Mouse (Mus musculus): ENCODE results near the gene Lrrc2.

The Lrrc2 gene

GRCm38 (mm10) chr9:110951397-110951796 is at the start of gene Lrrc2:
Lrrc2 (plus strand) TSS chr9:110951545.
- no peak for DNase-seq (ENCODE audit: low spot score)

GRCm38 (mm10) chr9:110902271-110902670 is 49.1 kb upstream of the Lrrc2 start:
- no peak for DNase-seq (ENCODE audit: low spot score)

GRCm38 (mm10) chr9:110907201-110907837 is 44.0 kb upstream of the Lrrc2 start:
- peak; percentile 85 for DNase-seq (ENCODE audit: low spot score)

DNA sequence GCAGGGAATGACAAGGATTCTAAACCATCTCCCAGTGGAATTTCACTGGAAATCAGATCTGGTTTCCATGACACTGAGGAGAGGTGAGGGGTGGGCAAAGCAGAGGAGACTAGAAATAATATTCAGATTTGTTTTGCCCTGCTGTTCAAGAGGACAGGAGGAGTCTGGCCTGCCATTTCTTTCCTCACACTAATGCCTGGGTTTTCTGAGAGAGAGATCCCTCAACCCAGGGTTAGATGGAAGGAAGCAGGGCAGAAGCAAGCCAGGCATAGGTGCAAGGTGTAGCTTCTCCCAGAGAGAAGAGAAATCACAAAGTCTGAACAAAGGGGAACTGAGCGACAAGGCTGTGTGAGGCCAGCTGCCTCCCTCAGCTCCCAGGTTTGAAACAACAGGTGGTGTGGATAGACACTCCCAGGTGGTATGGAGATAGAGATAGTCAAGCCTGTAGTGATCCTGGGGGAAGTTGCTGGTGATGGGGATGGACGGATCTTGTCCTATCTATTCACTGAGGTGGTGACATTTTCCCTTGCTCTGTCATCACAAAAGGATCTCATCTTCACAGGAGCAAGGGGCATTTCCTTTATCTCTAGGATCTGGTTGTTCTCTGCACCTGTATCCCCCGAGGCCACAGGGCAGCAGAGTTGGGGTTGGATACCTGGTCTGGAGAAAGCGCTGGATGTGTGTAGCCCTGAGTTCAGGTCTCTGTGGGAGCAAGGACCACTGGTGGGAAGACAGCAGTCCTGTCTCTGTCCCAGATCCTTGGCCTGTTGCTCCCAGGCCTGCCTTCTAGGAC is 43.3 kb upstream of the Lrrc2 start:
- no peak for DNase-seq (ENCODE audit: low spot score)

- DNase-seq (ENCODE audit: low spot score): no peak
These were observed 42.7 kb upstream of the Lrrc2 start for GRCm38 (mm10) chr9:110908631-110909016.

- DNase-seq (ENCODE audit: low spot score): peak; percentile 53
These were observed 41.9 kb upstream of the Lrrc2 start for GRCm38 (mm10) chr9:110909371-110909967.

DNA sequence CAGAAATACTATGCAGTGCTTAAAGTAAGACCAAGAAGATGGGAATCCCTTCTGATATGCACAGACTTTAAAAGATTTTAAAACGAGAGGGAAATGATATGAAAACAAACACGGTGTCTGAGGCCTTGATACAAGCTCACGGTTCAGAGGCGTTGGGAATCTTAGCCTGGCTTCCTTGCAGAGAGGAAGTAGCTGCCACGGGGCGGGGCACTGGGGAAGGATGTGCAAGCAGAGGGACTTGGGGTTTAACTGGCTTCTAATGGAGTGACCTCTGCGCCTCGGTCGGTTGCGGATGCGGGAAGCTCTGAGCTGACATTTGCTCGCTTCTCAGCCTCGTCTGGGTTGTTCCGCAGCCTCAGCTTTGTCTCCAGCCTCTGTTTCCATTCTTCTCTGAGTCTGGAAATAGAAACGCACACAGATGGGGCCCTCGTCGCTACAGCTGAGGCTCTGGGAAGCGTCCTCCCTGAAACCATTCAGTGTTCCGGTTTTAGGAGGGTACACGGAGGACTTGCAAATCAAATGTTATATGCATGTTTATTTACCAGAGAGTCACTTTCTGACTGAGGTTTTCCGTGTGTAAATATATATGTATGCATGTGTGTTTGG is 36.6 kb upstream of the Lrrc2 start:
- DNase-seq (ENCODE audit: low spot score): no peak

DNA sequence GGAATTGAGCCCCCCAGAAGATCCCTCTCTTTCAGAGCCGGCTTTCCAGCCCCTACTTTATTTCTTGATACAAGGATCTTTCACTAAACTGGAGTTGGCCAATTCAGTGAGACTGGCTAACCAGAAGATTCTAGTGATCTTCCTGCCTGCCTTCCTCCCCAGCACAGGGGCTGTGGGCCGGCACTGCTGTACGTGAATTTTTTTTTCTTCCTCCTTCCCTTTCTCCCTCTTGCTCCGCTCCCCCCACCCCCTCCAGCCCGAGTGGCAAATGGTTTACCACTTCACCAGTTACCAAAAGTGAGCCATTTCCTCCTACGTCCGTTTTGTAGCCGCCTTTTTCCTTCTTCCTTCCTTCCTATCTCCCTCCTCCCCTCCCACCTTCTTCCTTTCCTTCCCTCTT is 35.9 kb upstream of the Lrrc2 start:
- no peak for DNase-seq (ENCODE audit: low spot score)

DNA sequence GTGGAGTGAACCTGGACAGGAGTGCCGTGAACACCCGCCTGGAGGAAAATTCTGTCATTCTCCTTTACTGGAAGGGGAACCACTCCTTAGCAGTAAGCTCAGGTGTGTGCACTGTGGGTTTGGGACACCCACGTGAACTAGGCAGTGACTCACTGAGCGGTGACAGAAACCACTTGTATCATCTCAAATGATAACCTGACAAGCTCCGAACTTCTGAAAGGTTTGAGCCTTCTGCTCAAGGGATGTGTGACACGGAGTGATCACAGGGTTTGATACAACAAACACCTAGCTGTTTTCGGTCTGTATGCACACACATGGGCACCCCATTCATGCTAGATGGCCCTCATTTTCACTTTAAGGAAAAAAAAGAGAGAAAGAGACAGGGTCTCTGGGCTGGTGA is 34.6 kb upstream of the Lrrc2 start, which contains the start of gene Fam240a:
Gene Fam240a, minus strand, starts transcription at position 76 of the 400 bp plus-strand sequence.
- DNase-seq (ENCODE audit: low spot score): peak; percentile 79

GRCm38 (mm10) chr9:110920665-110921419 is 30.5 kb upstream of the Lrrc2 start:
- DNase-seq (ENCODE audit: low spot score): peak; percentile 65

GRCm38 (mm10) chr9:110922759-110923158 is 28.6 kb upstream of the Lrrc2 start:
- peak; percentile 76 for DNase-seq (ENCODE audit: low spot score)

DNA sequence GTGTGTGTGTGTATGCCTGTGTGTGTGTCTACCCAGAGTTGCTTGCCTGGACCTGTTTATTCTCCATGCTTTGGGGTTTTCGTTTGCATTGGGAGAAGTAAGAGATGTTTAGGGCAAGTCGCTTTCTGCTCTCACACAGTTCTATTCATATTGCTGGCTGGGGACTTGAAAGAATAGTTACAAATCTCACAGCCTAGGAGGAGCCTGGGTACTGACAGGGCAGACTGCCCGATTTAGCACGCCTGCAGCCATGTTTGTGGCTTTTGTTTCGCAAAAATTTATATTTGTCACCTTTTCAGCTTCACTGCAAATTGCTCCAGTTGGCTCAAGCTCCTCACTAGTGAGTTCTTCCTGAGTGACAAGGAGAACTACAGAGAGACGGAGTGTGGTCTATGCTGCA is 19.8 kb upstream of the Lrrc2 start:
- no peak for DNase-seq (ENCODE audit: low spot score)

DNA sequence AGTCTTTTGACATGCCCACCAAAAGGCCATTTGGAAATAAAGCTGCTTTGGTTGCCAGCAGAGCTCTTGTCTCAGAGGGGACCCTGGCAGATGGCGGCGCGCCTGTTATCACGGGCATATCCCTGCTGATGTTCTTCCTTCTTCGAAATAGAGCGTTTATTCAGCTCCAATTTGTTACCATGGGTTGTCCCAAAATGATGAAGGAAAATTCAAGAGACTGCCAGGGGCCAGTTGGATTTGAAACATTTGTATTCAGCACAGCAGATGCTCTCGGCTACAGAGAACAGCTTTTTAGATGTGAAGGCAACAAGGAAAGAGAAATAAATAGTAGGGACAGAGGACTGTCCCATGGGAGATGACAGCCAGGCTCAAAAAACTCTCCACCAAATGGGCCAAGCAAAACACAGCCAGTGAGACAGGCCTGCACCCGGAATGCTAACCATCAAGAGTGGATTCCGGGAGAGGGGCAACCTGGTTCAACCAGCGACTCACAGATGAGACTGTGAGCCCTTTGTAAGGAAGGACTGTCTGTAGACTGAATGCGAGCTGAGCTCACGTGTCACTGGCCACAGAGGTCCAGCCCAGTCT is 17.4 kb upstream of the Lrrc2 start:
- DNase-seq (ENCODE audit: low spot score): no peak

DNA sequence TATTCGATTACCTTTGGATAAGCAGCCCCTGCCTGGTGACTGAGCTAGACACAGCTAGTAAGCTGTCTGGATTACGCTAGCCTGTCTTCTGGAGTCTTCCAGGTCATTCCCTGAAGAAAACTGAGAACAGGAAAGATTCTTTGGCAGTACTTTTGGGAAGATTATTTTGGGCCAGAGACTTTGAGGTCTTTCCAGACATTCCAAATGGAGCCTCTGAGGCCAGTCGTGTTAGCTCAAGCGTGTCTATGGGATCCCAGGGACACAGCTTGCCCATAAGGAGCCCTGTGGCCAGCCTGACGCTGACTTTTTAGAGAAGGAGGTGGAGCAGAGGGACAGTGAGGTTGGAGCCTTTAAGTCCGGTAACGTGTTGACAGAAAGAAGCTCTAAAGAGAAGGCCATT is 15.4 kb upstream of the Lrrc2 start:
- no peak for DNase-seq (ENCODE audit: low spot score)

- no peak for DNase-seq (ENCODE audit: low spot score)
These were observed 13.5 kb upstream of the Lrrc2 start for GRCm38 (mm10) chr9:110937506-110938490.

DNA sequence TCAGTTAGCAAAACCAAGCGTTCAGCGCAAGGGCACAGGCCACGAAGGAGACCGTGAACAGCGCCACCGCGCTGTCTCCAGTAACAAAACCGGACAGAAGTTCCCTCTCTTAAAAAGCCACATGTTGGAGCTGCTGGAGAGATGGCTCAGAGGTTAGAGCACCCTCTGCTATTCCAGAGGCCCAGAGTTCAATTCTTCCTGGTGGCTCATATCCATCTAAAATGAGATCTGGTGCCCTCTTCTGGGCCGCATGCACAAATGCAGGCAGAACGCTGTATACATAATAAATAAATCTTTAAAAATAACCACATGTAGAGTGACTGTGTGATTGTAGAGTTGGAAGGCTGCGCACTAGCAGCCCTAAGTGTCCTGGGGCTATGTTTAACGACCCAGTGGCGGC is 7.1 kb upstream of the Lrrc2 start:
- peak; percentile 42 for DNase-seq (ENCODE audit: low spot score)

GRCm38 (mm10) chr9:110945343-110945742 is 6.0 kb upstream of the Lrrc2 start:
- DNase-seq (ENCODE audit: low spot score): no peak

DNA sequence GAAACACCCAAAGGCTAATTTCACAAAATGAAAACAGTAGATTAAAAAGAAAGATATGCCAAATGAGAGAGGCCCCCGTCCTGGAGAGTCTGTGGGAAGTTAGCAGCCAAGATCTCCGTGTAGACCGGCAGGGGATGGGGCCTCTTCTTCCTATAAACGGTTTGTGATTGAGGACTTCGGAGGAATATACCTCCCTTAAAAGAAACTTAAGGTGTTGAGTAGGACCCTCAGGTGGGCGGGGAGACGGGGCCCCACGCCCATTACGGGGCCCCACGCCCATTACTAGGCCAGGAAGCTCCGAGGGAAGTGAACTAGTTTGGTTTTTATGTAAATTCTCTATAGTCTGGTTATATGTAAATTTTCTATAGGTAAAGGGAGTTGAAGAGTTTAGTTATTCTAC is 5.4 kb upstream of the Lrrc2 start, which contains the start of gene Tdgf1:
Gene Tdgf1, minus strand, starts transcription at position 233 of the 400 bp plus-strand sequence.
- no peak for DNase-seq (ENCODE audit: low spot score)

DNA sequence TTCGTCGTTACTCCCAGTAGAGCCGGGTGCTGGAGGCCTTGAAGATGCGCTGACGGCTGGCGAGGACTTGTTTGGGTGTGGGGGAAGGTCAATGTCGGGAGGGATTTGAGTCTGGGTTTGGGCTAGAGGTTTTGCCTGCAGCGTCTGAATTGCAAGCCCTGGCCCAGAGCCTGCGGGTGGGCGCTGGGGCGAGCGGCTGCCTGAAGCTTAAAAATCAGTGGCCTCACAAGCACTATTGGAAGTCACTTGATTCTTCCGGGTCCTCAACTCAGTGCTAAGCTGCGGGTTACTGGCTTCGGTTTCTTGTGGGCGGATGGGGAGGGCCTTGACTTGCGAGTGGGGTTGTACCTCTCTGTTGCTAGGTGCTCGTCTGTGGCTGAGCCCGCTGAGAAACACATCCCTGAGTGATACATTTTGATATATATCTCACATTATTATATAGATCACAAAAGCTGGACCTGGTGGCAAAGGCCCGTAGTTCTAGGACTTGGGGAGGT is 4.7 kb upstream of the Lrrc2 start:
- DNase-seq (ENCODE audit: low spot score): peak; percentile 86

DNA sequence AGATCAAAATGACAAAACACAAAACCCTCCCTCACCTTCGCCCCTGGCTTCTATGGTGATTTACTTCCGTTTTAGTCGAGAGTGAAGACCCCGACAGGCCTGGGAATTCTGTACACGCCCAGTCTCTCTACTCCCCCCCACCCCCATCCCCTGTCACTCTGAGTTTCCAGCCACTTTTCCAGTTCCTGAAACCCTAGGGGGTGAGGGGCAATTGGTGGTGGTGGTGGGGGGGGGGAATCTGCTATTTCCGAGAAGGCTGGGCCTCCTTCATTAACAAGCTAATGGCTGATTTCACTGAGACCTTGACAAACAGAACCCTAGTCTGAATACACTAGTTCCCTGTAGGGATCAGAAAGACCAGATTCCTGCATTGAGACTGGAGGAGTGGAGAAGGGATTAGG is 4.1 kb upstream of the Lrrc2 start:
- no peak for DNase-seq (ENCODE audit: low spot score)
